Mouse (Mus musculus): ENCODE measurements around the gene Itsn1. TPM values are rescaled to one million over a fixed set of nuclear protein-coding genes. Genes with fewer than 3 reads are reported as not detected.

Gene Itsn1
- polyA plus RNA-seq, 1 experiment from 2014 or later = 27.6 TPM

DNA sequence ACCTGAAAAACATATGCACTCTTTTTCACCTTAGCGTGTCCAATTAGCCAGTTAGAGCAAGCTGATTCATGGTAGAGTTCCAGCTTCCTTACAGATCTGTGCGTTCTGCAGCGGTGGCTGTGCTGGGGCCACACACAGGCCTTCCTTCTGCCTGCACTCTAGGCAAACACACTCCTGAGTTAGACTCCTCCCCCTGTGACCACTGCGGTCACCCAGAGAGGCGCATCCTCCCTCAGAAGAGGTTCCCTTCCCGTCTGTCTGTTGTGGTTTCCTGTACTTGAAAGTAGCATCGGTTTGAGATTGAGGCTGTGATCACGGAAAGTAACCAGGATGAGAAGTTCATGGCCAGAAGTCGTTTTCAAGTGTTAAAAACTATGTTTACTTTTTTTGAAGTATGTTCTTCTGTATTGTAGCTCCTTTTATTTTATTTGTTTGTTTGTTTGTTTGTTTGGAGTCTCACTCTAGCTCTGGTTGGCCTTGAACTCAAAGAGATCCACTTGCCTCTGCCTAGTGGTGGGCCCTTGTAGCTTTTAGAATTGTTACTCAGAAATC lies 96.8 kb downstream of the Itsn1 start:
- WGBS = 57% methylated on average over 9 of the region's 9 CpGs
- ATAC-seq (replicated peaks; ENCODE audit: low FRiP score) = peak; percentile 59; the same call in 1 of the 2 replicates
- Histone ChIP-seq H3K9ac (no peak overlapping the region), H3K9me3 (replicated peaks) (no peaks in the 10 kb centered on the region), H3K4me2 (no peak overlapping the region), H3K27me3 (no peaks in the 10 kb centered on the region), H3K36me3 (peaks cover 52% of the 10 kb centered on the region), H3K4me3 (replicated peaks) (no peak overlapping the region), H3K4me1 (peaks cover 28% of the 10 kb centered on the region), H3K27ac (no peak overlapping the region)

DNA sequence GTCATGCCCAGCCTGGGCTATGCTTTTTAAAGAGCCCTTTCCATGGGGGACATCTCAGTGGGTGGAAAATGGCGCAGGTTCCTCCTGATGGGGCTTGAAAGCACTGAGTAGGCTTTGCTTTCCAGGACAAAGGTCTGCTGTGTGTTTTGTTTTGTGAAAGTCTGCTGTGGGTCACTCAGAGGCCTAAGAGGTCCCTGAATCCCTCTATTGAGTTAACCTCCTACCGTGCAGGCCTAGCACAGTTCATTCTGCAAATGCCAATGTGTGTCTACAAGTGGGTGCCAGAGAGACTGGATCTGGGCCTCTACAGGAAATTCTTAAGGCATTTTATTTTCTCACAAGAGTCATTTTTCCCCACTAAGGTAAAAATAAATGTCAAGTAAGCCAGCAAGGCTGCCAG lies 97.8 kb downstream of the Itsn1 start:
- no peak overlapping the region for H3K27ac ChIP-seq
- peaks cover 51% of the 10 kb centered on the region for H3K36me3 ChIP-seq
- no peak overlapping the region for H3K4me2 ChIP-seq
- no peaks in the 10 kb centered on the region for H3K9me3 ChIP-seq (replicated peaks)
- H3K4me1 ChIP-seq = peaks cover 32% of the 10 kb centered on the region
- no peak overlapping the region for H3K4me3 ChIP-seq (replicated peaks)
- H3K9ac ChIP-seq = no peak overlapping the region
- WGBS = 80% methylated on average over 2 of the region's 2 CpGs
- ATAC-seq (replicated peaks; ENCODE audit: low FRiP score) = no peak
- H3K27me3 ChIP-seq = no peaks in the 10 kb centered on the region

DNA sequence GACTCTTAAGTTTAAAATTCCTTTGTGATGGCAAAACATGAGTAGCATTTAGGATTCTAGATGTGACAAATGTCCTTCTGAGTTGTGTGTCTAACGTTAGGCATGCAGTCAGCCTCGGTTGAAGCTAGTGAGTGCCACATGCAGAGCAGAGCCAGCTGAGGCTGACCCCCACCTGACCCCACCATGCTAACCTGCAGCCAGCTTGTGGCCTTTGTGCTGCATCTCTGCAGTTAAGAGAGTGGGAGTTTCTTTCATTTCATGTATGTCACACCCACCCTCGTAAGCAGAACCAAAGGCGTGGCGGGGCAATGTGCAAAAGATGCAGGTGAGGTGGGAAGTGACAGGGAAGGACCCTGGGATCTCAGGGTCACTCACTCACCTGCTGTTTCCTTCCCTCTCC lies 98.4 kb downstream of the Itsn1 start:
- Histone ChIP-seq H3K27me3 (no peaks in the 10 kb centered on the region), H3K36me3 (peaks cover 46% of the 10 kb centered on the region), H3K9ac (no peak overlapping the region), H3K4me2 (no peak overlapping the region), H3K4me1 (peaks cover 32% of the 10 kb centered on the region), H3K4me3 (replicated peaks) (no peak overlapping the region), H3K27ac (no peak overlapping the region), H3K9me3 (replicated peaks) (no peaks in the 10 kb centered on the region)
- WGBS = 45% methylated on average over 5 of the region's 5 CpGs
- no peak for ATAC-seq (replicated peaks; ENCODE audit: low FRiP score)

DNA sequence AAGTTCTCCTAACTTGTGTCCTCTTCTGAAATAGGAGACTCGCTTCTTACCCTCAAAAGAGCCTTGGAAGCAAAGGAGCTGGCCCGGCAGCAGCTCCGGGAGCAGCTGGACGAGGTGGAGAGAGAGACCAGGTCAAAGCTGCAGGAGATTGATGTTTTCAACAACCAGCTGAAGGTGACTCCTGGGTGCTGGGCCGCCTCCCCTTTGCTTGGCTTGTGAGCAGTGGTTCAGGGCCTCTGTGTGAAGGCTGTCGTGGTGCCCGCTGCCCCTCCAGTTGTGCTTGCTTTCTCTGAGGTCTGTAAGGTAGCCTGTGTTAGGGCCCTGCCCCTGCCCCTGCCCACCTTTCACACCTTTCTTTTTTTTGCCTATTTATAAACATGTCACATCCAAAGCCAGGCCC lies 99.1 kb downstream of the Itsn1 start:
- Histone ChIP-seq H3K4me1 (peaks cover 32% of the 10 kb centered on the region), H3K27me3 (no peaks in the 10 kb centered on the region), H3K27ac (no peak overlapping the region), H3K4me2 (no peak overlapping the region), H3K36me3 (peaks cover 39% of the 10 kb centered on the region), H3K9ac (no peak overlapping the region), H3K9me3 (replicated peaks) (no peaks in the 10 kb centered on the region), H3K4me3 (replicated peaks) (no peak overlapping the region)
- no peak for ATAC-seq (replicated peaks; ENCODE audit: low FRiP score)
- WGBS = 41% methylated on average over 7 of the region's 7 CpGs

DNA sequence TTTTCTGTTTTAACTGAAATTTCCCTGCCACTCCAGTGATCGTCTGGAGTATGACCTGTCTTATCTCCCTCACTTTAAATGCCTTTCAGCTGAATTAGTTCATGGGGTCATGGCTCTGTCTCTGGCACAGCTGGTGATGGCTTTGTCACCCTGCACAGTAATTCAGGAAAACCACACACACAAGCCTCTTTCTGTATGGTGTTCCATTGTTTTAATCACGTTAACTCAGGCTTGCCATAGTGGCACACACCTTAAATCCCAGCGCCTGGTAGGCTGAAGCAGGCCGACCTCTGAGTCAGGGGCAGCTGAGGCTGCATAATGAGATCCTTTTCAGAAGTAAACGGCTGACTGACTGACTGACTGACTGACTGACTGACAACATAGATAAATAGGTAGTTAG lies 99.5 kb downstream of the Itsn1 start:
- no peak overlapping the region for H3K4me2 ChIP-seq
- no peak overlapping the region for H3K9ac ChIP-seq
- H3K27ac ChIP-seq = no peak overlapping the region
- ATAC-seq (replicated peaks; ENCODE audit: low FRiP score) = no peak
- WGBS = 73% methylated on average over 5 of the region's 5 CpGs
- peaks cover 36% of the 10 kb centered on the region for H3K4me1 ChIP-seq
- no peak overlapping the region for H3K4me3 ChIP-seq (replicated peaks)
- no peaks in the 10 kb centered on the region for H3K9me3 ChIP-seq (replicated peaks)
- H3K27me3 ChIP-seq = no peaks in the 10 kb centered on the region
- H3K36me3 ChIP-seq = peaks cover 37% of the 10 kb centered on the region

DNA sequence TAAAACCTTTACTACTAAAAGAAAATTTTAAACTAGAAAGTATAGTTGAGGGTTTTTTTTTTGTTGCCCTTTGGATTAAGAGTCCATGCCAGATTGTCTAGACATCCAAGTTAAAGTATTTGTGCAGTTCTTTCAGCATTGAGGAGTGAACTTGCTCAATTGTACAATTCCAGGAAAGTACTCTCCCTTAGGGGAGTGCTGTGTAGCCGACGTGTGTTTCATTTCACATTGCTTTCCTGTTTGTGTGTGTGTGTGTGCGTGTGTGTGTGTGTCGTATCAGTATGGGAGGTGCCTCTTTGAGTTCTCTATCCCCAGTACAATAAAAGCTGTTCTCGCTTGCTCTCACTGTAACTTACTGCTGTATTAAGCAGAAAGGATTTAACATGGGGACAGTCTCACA lies 100.0 kb downstream of the Itsn1 start:
- no peak overlapping the region for H3K4me2 ChIP-seq
- WGBS = 80% methylated on average over 5 of the region's 5 CpGs
- H3K9ac ChIP-seq = no peak overlapping the region
- H3K27me3 ChIP-seq = no peaks in the 10 kb centered on the region
- H3K36me3 ChIP-seq = peaks cover 37% of the 10 kb centered on the region
- no peaks in the 10 kb centered on the region for H3K9me3 ChIP-seq (replicated peaks)
- H3K4me1 ChIP-seq = peaks cover 40% of the 10 kb centered on the region
- no peak overlapping the region for H3K4me3 ChIP-seq (replicated peaks)
- ATAC-seq (replicated peaks; ENCODE audit: low FRiP score) = no peak
- H3K27ac ChIP-seq = no peak overlapping the region

DNA sequence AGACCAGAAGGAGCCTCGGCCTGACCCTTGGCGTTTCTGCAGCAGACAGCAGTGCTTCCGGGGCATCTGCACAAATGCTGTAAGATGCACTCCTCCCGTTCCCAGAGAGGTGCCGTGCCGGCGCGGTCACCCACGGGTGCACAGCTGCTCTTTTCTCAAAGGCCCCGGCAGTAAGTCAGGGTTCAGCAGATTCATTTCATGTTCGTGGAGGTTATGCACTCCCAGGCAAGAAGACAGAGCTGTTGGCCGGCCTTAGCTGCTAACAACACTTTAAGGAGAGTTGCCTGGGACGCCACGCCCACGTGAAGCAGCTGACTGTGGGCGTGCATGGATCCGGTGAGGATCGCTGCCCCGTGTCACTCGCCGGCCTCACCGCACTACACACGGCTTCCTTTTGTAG lies 101.2 kb downstream of the Itsn1 start:
- peak overlapping the region; percentile 41 for H3K4me2 ChIP-seq

DNA sequence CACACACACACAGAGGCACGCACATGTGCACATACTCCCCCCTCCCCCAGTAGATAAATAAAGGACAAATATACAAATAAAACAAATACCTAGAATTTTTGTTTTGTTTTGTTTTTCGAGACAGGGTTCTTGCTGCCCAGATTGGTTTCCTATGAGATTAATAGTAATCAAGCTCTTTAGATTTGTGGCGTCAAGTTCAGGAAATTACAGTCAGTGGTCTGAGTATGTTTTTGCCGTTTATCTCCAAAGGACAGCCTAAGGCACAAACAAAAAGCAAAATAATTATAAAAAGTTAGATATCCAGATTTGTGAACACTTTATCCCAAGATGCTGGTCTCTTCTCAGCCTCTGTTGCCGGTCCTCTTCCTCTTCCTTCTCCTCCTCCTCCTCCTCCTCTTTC lies 104.0 kb downstream of the Itsn1 start:
- H3K9me3 ChIP-seq (replicated peaks) = no peaks in the 10 kb centered on the region
- H3K4me3 ChIP-seq (replicated peaks) = no peak overlapping the region
- H3K27ac ChIP-seq = peak overlapping the region; percentile 23; the same call in 1 of the 2 replicates
- no peak overlapping the region for H3K9ac ChIP-seq
- H3K27me3 ChIP-seq = no peaks in the 10 kb centered on the region
- H3K4me2 ChIP-seq = no peak overlapping the region
- H3K4me1 ChIP-seq = peaks cover 33% of the 10 kb centered on the region
- H3K36me3 ChIP-seq = peaks cover 36% of the 10 kb centered on the region
- no peak for ATAC-seq (replicated peaks; ENCODE audit: low FRiP score)
- 55% methylated on average over 5 of the region's 5 CpGs for WGBS

More for the DNA sequence above, 101.2 kb downstream of the Itsn1 start:
- no peak overlapping the region for H3K9ac ChIP-seq
- 50% methylated on average over 23 of the region's 23 CpGs for WGBS
- peak overlapping the region; percentile 68 for H3K27ac ChIP-seq
- ATAC-seq (replicated peaks; ENCODE audit: low FRiP score) = peak; percentile 55; the same call in 1 of the 2 replicates
- peaks cover 45% of the 10 kb centered on the region for H3K4me1 ChIP-seq
- H3K36me3 ChIP-seq = peaks cover 37% of the 10 kb centered on the region
- H3K27me3 ChIP-seq = no peaks in the 10 kb centered on the region
- 0 out of 2 replicates have a peak overlapping the region, but pooled peaks have one; percentile 2 for H3K4me3 ChIP-seq (replicated peaks)
- H3K9me3 ChIP-seq (replicated peaks) = no peaks in the 10 kb centered on the region

DNA sequence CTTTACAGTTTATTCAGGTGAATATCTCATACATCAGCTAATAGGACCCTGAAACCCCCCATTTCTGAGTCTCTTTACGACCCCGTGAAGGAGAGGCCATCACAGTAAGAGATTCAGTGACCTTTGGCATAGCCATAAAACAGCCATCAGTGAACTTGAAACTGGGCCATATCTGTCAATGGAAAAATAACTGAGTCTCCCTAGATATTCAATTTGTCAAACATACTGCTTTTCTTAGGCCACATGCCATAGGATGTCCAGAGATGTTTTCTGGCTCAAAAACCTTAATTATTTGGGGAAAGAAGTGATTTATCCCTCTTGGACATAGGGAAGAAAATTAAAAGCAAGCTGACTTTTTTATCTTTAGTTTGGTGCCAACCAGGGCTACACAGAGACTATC lies 104.5 kb downstream of the Itsn1 start:
- no peak overlapping the region for H3K4me2 ChIP-seq
- peak overlapping the region; percentile 23; the same call in 1 of the 2 replicates for H3K27ac ChIP-seq
- 35% methylated on average over 2 of the region's 2 CpGs for WGBS
- H3K27me3 ChIP-seq = no peaks in the 10 kb centered on the region
- H3K4me3 ChIP-seq (replicated peaks) = no peak overlapping the region
- no peak for ATAC-seq (replicated peaks; ENCODE audit: low FRiP score)
- peaks cover 31% of the 10 kb centered on the region for H3K36me3 ChIP-seq
- peaks cover 29% of the 10 kb centered on the region for H3K4me1 ChIP-seq
- H3K9ac ChIP-seq = no peak overlapping the region
- no peaks in the 10 kb centered on the region for H3K9me3 ChIP-seq (replicated peaks)

DNA sequence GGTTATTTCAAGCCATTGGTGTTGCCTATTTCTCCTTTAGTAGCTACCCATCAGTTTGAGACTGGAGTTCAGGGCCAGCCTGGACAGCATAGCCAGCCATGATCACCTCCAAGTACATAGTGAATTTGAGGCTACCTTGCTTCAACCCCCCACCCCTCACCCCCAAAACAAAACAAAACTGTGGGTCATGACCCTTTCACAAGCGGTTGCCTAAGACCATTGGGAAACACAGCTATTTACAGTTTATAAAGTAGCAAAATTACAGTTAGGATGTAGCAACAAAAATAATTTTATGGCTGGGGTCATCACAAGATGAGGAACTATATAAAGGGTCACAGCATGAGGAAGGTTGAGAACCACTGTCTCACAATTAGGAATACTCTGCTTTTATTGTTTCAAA lies 104.9 kb downstream of the Itsn1 start:
- no peaks in the 10 kb centered on the region for H3K27me3 ChIP-seq
- H3K4me2 ChIP-seq = no peak overlapping the region
- no peak for ATAC-seq (replicated peaks; ENCODE audit: low FRiP score)
- peaks cover 32% of the 10 kb centered on the region for H3K4me1 ChIP-seq
- H3K27ac ChIP-seq = no peak overlapping the region
- peaks cover 29% of the 10 kb centered on the region for H3K36me3 ChIP-seq
- no peaks in the 10 kb centered on the region for H3K9me3 ChIP-seq (replicated peaks)
- WGBS = 60% methylated on average over 1 of the region's 1 CpGs
- H3K4me3 ChIP-seq (replicated peaks) = no peak overlapping the region
- no peak overlapping the region for H3K9ac ChIP-seq

DNA sequence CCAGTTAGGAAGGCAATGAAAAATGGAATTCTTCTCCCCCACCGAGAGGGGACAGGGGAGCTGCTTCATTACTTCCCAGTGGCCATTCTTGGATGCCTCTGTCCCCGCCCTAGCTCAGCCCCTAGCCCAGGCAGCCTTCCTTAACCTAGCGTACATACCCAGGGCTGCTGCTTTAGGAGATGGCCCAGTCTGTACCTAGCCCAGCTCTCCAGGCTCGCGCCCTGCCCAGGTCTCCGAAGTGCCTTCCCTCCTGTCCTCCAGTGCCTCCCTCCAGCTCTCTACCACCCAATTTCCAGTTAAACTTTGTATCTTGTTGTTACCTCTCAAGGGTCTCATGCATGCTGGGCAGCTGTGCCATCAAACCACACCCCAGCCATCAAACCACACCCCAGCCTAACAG lies 106.7 kb downstream of the Itsn1 start:
- H3K4me3 ChIP-seq (replicated peaks) = no peak overlapping the region
- ATAC-seq (replicated peaks; ENCODE audit: low FRiP score) = no peak
- H3K9me3 ChIP-seq (replicated peaks) = no peaks in the 10 kb centered on the region
- 92% methylated on average over 6 of the region's 6 CpGs for WGBS
- no peak overlapping the region for H3K9ac ChIP-seq
- H3K27me3 ChIP-seq = no peaks in the 10 kb centered on the region
- H3K4me1 ChIP-seq = peaks cover 40% of the 10 kb centered on the region
- peaks cover 22% of the 10 kb centered on the region; the same call in 1 of the 2 replicates for H3K36me3 ChIP-seq
- H3K4me2 ChIP-seq = no peak overlapping the region
- H3K27ac ChIP-seq = no peak overlapping the region

DNA sequence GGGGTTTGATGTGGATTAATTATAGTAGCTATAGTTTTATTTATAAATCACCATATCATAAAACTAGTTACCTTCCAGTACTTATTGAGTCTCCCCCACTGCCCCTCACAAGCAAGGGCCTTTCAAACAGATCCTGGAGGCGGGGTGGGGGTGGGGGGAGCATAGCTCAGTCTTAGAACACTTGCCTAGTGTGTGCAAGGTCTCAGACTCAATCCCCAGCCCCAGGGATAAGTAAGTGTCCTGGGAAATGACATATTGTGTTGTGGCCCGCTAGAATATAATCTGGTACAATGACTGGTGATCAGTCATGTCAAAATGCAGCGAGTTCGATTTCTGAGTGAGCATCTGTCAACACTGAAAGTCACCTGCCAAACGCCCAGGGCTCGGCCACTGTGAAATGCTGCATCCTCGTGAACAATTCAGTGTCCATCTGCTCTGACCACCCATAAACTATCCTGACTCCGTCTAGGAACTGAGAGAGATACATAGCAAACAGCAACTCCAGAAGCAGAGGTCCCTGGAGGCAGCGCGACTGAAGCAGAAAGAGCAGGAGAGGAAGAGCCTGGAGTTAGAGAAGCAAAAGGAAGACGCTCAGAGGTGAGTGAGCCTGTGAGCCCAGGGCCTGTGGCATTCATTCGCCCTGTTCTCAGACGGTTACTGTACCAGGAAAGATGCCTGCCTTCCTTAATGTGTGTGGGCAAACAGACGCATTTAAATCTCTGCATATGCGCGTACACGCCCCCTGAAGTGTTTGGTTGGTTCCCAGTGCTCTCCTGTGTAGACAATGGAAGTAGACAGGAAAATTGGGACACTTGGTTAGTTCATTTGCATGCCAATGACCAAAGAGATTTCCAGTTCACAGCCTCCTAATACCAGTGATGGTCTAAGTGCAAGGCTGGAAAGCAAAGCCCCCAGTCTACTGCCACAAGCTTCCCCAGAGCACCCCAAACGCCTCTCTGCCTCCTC lies 107.8 kb downstream of the Itsn1 start:
- H3K4me2 ChIP-seq = no peak overlapping the region
- H3K4me1 ChIP-seq = peaks cover 39% of the 10 kb centered on the region
- 75% methylated on average over 18 of the region's 18 CpGs for WGBS
- no peak overlapping the region for H3K9ac ChIP-seq
- peaks cover 18% of the 10 kb centered on the region; the same call in 1 of the 2 replicates for H3K36me3 ChIP-seq
- ATAC-seq (replicated peaks; ENCODE audit: low FRiP score) = no peak
- no peak overlapping the region for H3K27ac ChIP-seq
- no peak overlapping the region for H3K4me3 ChIP-seq (replicated peaks)
- H3K9me3 ChIP-seq (replicated peaks) = no peaks in the 10 kb centered on the region
- no peaks in the 10 kb centered on the region for H3K27me3 ChIP-seq
